ENCODE assay signal across 7 mouse cellular contexts in the genomic region with DNA sequence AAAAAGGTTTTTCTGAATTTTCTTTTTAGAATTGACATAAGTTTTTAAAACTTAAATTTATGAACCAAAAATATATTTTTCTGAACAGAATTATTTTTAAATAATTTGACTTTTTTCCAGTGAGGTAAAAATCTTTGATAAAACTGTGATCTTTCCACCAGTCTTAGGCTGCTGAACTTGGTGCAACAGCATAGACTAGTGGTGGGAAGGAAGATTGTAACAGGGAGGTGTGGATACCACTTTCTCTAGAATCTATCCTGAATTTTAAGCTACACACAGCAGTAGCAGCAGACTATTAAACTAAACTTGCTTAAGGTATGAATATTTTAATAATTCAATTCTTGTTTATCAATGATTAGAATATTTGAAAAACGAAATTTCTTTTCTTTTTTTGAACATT.
DNase-seq lines count a peak whose midpoint lies in the region; ATAC-seq lines count a peak whose summit lies in the region.

No protein-coding gene starts in this region.

- peak; percentile 18 for DNase-seq in left cerebral cortex, adult 11 months (ENCODE audit: low spot score)
- no peak for DNase-seq in left cerebral cortex, postnatal 36 days (ENCODE audit: low spot score in 2 of 2)
- DNase-seq in ES-CJ7 (ENCODE audit: low read depth, low spot score): peak; percentile 25
- DNase-seq in cerebellum, postnatal 4 days (ENCODE audit: low spot score in 2 of 2): no peak
- DNase-seq in frontal cortex, postnatal 10 days (ENCODE audit: low spot score in 2 of 2): no peak

- intact Hi-C loops in left cerebral cortex, postnatal 36 days (cut with DNase I): loop anchor here (10.0 kb wide), 1 partner anchor 580 kb away; no protein-coding TSS in a partner anchor

- ATAC-seq in common myeloid progenitor, adult 5-6 weeks (replicated peaks; ENCODE audit: low read depth, poor library complexity, severe bottlenecking): peak; percentile 74
- peak; percentile 84 for ATAC-seq in megakaryocyte-erythroid progenitor cell, adult 5-6 weeks (replicated peaks; ENCODE audit: low FRiP score, low TSS enrichment, poor library complexity, severe bottlenecking)

Comparison
In these comparisons a context has a peak if more than half of its experiments do, and no peak if none do; other contexts are left out.
1. DNase-seq: peak in left cerebral cortex, adult 11 months (single experiment) and ES-CJ7 (single experiment); none in left cerebral cortex, postnatal 36 days (0 of 2), cerebellum, postnatal 4 days (0 of 2) and frontal cortex, postnatal 10 days (0 of 2).